ENCODE assay signal across 14 mouse cellular contexts in the genomic region with DNA sequence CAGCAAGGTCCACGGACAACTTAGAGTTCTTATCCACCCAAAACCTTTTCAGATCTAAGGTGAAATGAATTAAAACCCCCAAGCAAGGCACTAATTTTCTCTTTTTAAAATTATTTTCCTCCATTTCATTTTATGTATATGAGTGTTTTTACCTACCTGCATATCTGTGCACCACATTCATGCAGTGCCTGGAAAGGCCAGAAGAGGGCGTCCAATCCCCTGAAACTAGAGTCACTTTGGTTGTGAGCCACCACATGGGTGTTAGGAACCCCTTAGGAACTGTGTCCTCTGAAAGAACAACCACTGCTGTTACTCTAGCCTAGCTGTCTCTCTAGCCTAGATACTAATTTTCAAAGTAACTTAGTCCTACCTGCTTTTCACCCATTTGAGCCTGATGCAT. TPM values are rescaled to one million over a fixed set of nuclear protein-coding genes. Genes with fewer than 3 reads are reported as not detected.
DNase-seq lines count a peak whose midpoint lies in the region; ATAC-seq and TF ChIP-seq lines count a peak whose summit lies in the region.
"Had no signal": no experiment of that assay in that cellular context is flagged by ENCODE, and none has a peak within 500 bp of the region (broad histone marks: within the 10 kb centered on the region; RNA-seq: fewer than 3 reads in every experiment).

No protein-coding gene starts in this region.

- H3K9me3 ChIP-seq in kidney, postnatal 0 days (replicated peaks; ENCODE audit: low read length), result no peaks in the 10 kb centered on the region
- H3K9me3 ChIP-seq in ES-Bruce4 (replicated peaks; ENCODE audit: control insufficient read depth, insufficient read depth, low read length, poor library complexity, severe bottlenecking), result 0 out of 2 replicates have a peak, but pooled peaks cover 2% of the 10 kb centered on the region
- H3K9me3 ChIP-seq: embryonic facial prominence, embryonic 12.5 days; heart, embryonic 10.5 days; limb, embryonic 13.5 days had no signal

- H3K36me3 ChIP-seq in kidney, postnatal 0 days (ENCODE audit: insufficient read depth, low read length), result no peaks in the 10 kb centered on the region
- H3K36me3 ChIP-seq in ES-Bruce4 (ENCODE audit: control insufficient read depth, insufficient read depth, low read length, poor library complexity, severe bottlenecking), result no peaks in the 10 kb centered on the region
- H3K36me3 ChIP-seq: embryonic facial prominence, embryonic 12.5 days; heart, embryonic 10.5 days; limb, embryonic 13.5 days had no signal

- WGBS in kidney, postnatal 0 days, result 56% methylated on average over 2 of the region's 2 CpGs

- ATAC-seq in kidney, postnatal 0 days (replicated peaks; ENCODE audit: low FRiP score, low read depth), result no peak
- ATAC-seq: forebrain, embryonic 16.5 days had no signal

- no peak for TF ChIP-seq EP300 in ES-Bruce4 (IDR thresholded peaks at IDR 0.05; ENCODE audit: insufficient read depth, low read depth, low read length)

- DNase-seq in kidney, postnatal 0 days (ENCODE audit: low spot score), result no peak
- no peak for DNase-seq in kidney, adult 11 months
- DNase-seq in A20 (ENCODE audit: low read depth, low spot score), result peak; percentile 48
- no peak for DNase-seq in frontal cortex, postnatal 14 days (ENCODE audit: low spot score in 2 of 2)
- DNase-seq in right cerebral cortex, postnatal 4 days, result no peak
- DNase-seq: cerebellum, adult 11 months; right cerebral cortex, adult 18-20 months had no signal

- H3K4me3 ChIP-seq in kidney, postnatal 0 days (replicated peaks; ENCODE audit: low read depth, low read length), result no peak overlapping the region
- no peak overlapping the region for H3K4me3 ChIP-seq in ES-Bruce4 (ENCODE audit: low read depth, low read length)
- H3K4me3 ChIP-seq in cortical plate, adult 2 months (ENCODE audit: insufficient read depth, low read length), result no peak overlapping the region
- H3K4me3 ChIP-seq: embryonic facial prominence, embryonic 12.5 days; heart, embryonic 10.5 days; limb, embryonic 13.5 days had no signal

- H3K4me1 ChIP-seq in kidney, postnatal 0 days (replicated peaks; ENCODE audit: insufficient read depth, low read length), result no peaks in the 10 kb centered on the region
- no peaks in the 10 kb centered on the region for H3K4me1 ChIP-seq in ES-Bruce4 (ENCODE audit: control insufficient read depth, insufficient read depth, low read length)
- H3K4me1 ChIP-seq in cortical plate, adult 2 months (ENCODE audit: control insufficient read depth, insufficient read depth, low read length), result no peaks in the 10 kb centered on the region; the same call in 1 of the 2 replicates

- no peak overlapping the region for H3K9ac ChIP-seq in kidney, postnatal 0 days (ENCODE audit: low read depth, low read length)
- no peak overlapping the region for H3K9ac ChIP-seq in ES-Bruce4 (ENCODE audit: low read depth, poor library complexity, severe bottlenecking)
- H3K9ac ChIP-seq: embryonic facial prominence, embryonic 12.5 days; hindbrain, embryonic 14.5 days; limb, embryonic 13.5 days had no signal

- TF ChIP-seq POLR2A in ES-Bruce4 (IDR thresholded peaks at IDR 0.05; ENCODE audit: insufficient read depth, low read length), result no peak
- TF ChIP-seq POLR2A in cortical plate, adult 2 months (IDR thresholded peaks at IDR 0.05; ENCODE audit: extremely low read depth, insufficient read depth, low read length), result no peak

- peak; percentile 43; the same call in 1 of the 2 replicates for TF ChIP-seq CTCF in kidney, postnatal 0 days (IDR thresholded peaks at IDR 0.05; ENCODE audit: low read depth)
- peak; percentile 59 for TF ChIP-seq CTCF in ES-Bruce4 (IDR thresholded peaks at IDR 0.05; ENCODE audit: low read depth, low read length)
- TF ChIP-seq CTCF in cortical plate, adult 2 months (IDR thresholded peaks at IDR 0.05; ENCODE audit: extremely low read depth, insufficient read depth, low read length), result peak; percentile 21; the same call in 1 of the 2 replicates

- no peak overlapping the region for H3K27ac ChIP-seq in kidney, postnatal 0 days
- H3K27ac ChIP-seq in ES-Bruce4 (ENCODE audit: insufficient read depth, low read length), result no peak overlapping the region
- H3K27ac ChIP-seq in cortical plate, adult 2 months (ENCODE audit: insufficient read depth, low read length), result no peak overlapping the region
- H3K27ac ChIP-seq: embryonic facial prominence, embryonic 12.5 days; heart, embryonic 10.5 days; hindbrain, embryonic 14.5 days; limb, embryonic 13.5 days had no signal

- H3K4me2 ChIP-seq in kidney, postnatal 0 days (ENCODE audit: low read length), result no peak overlapping the region
- H3K4me2 ChIP-seq: embryonic facial prominence, embryonic 12.5 days; hindbrain, embryonic 14.5 days; limb, embryonic 13.5 days had no signal

- H3K27me3 ChIP-seq in kidney, postnatal 0 days (ENCODE audit: insufficient read depth, low read length), result no peaks in the 10 kb centered on the region
- no peaks in the 10 kb centered on the region for H3K27me3 ChIP-seq in ES-Bruce4 (ENCODE audit: control insufficient read depth, insufficient read depth, low read length, poor library complexity, severe bottlenecking)
- H3K27me3 ChIP-seq: embryonic facial prominence, embryonic 12.5 days; limb, embryonic 13.5 days had no signal

RNA-seq across cellular contexts. Expression of gene Fam98b, which starts 33.4 kb away (rescaled TPM):
- polyA plus RNA-seq in kidney, postnatal 0 days (2015; fragmentation: Nextera tagmentation; extraction: Ambion mirVana), result 11.5 and 11.8 TPM in 2 replicates
- 74.2 and 76.1 TPM in 2 replicates for polyA plus RNA-seq in ES-Bruce4 (2011; ENCODE audit: insufficient read depth, insufficient read length, low read depth, missing spikeins)
- 34.3 and 36.0 TPM in 2 replicates for polyA plus RNA-seq in cortical plate, adult 2 months (2012; rRNA removed)
